Mouse (Mus musculus): ENCODE measurements around the gene Apobec1. TPM values are rescaled to one million over a fixed set of nuclear protein-coding genes. Genes with fewer than 3 reads are reported as not detected.
"Not testable (repeated sequence)": the region's sequence is repeated elsewhere in the genome, so short reads cannot be mapped to it uniquely, and the experiment has no call there.

The Apobec1 gene
- polyA plus RNA-seq, 1 experiment from 2014 or later: 1.7 TPM

DNA sequence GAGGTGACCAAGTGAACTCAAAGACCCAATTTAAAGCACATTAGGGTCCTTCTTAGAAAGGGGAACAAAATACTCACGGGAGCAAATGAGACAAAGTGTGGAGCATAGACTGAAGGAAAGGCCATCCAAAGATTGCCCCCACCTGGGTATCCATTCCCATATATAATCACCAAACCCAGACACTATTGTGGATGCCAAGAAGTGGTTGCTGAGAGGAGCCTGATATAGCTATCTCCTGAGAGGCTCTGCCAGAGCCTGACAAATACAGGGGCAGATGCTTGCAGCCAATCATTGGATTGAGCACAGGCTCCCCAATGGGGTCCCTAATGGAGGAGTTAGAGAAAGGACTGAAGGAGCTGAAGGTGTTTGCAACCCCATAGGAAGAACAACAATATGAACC lies 27.2 kb downstream of the Apobec1 start:
- not testable (repeated sequence) for H3K9me3 ChIP-seq; H3K36me3 ChIP-seq; ATAC-seq (ENCODE audit: insufficient number of reproducible peaks, insufficient read depth, low FRiP score, low TSS enrichment); H3K27me3 ChIP-seq; H3K4me2 ChIP-seq (replicated peaks); H3K27ac ChIP-seq; H3K9ac ChIP-seq; H3K4me1 ChIP-seq; H3K4me3 ChIP-seq
- whole genome bisulfite sequencing: 84% methylated on average over 1 of the region's 1 CpGs

DNA sequence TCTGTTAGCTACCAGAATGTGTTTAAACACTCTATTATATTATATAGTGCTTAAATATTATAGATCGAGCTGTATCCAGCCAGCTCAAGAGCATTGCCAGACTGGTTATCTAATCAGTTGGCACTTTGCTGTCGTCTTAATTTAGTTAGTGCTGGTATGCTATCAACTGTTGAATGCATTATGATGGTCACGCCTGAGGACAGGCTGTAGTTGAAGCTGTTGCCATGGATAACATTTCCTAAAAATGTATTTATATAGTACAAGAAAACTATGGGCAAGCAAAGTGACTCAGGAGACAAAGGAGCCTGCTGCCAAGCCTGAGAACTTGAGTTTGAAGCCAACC lies 30.7 kb downstream of the Apobec1 start:
- Histone ChIP-seq H3K36me3 (no peaks in the 10 kb centered on the region), H3K9ac (no peak overlapping the region), H3K4me1 (no peaks in the 10 kb centered on the region), H3K27me3 (no peaks in the 10 kb centered on the region), H3K9me3 (no peaks in the 10 kb centered on the region), H3K4me2 (replicated peaks) (no peak overlapping the region), H3K27ac (no peak overlapping the region), H3K4me3 (no peak overlapping the region)
- ATAC-seq (ENCODE audit: insufficient number of reproducible peaks, insufficient read depth, low FRiP score, low TSS enrichment): no peak
- WGBS: 84% methylated on average over 3 of the region's 3 CpGs

DNA sequence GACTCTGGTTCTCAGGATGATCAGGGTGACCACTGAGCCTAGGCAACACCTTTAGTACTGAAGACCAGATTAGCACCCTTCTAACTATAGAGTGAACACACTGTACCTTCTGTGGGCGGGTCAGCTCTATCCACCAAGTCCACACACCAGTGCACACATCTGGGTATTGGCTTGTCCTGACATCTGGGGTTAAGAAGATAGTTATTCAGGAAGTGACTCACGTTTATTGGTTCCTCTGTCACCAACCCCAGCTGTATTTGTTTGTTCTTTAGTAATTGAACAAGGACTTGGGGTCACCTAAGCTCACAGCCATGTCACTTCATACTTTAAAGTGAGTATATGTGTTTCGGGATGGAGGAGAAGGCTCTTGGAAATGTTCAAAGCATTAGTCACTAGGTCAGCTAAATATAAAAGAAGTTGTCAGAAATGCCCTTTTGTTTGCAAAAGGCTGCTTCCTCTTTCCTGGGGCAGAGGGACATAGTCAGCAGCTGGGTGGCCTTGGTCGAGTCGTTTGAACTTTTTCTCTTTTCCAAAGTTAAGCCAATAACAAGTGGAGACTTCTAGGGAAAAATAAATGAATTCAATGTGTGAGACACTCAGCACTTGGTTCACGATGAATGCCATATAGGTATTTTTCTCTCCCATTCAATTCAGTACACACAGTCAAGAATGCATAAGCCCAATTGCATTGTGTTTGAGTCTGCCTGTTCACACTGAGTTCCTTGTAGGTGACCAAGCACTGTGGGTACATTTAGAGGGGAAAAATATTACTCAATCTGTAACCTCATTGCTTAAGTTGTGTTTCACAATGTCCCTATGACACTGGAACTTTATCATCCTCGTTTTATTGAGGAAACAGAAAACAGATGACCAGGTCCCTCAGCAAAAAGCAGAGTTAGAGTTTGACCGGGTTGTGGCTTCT lies 31.3 kb downstream of the Apobec1 start:
- H3K4me2 ChIP-seq (replicated peaks): no peak overlapping the region
- H3K4me3 ChIP-seq: no peak overlapping the region
- WGBS: 57% methylated on average over 8 of the region's 8 CpGs
- no peaks in the 10 kb centered on the region for H3K27me3 ChIP-seq
- H3K9ac ChIP-seq: no peak overlapping the region
- no peaks in the 10 kb centered on the region for H3K9me3 ChIP-seq
- H3K4me1 ChIP-seq: no peaks in the 10 kb centered on the region
- ATAC-seq (ENCODE audit: insufficient number of reproducible peaks, insufficient read depth, low FRiP score, low TSS enrichment): no peak
- H3K27ac ChIP-seq: no peak overlapping the region
- no peaks in the 10 kb centered on the region for H3K36me3 ChIP-seq

DNA sequence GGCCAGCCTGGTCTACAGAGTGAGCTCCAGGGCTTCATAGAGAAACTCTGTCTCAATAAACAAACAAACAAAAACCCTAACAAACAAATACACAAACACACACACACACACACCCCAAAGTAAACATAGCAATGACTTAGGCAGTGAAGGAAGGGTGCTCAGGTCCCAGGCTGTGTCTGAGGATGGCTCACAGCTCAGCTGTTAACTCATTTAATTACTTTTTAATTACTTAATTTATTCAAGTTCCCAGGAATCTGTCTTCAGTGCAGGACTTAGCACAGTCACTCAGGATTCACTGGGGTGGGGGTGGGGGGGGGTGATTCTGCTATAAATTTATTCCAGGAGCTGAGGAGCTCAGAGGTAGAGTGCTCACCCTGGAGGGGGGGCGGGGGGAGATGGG lies 32.5 kb downstream of the Apobec1 start:
- Histone ChIP-seq H3K9ac (no peak overlapping the region), H3K27ac (no peak overlapping the region), H3K4me1 (no peaks in the 10 kb centered on the region), H3K9me3 (no peaks in the 10 kb centered on the region), H3K4me3 (no peak overlapping the region), H3K36me3 (no peaks in the 10 kb centered on the region), H3K4me2 (replicated peaks) (no peak overlapping the region), H3K27me3 (no peaks in the 10 kb centered on the region)
- WGBS: 50% methylated on average over 1 of the region's 1 CpGs
- ATAC-seq (ENCODE audit: insufficient number of reproducible peaks, insufficient read depth, low FRiP score, low TSS enrichment): no peak

DNA sequence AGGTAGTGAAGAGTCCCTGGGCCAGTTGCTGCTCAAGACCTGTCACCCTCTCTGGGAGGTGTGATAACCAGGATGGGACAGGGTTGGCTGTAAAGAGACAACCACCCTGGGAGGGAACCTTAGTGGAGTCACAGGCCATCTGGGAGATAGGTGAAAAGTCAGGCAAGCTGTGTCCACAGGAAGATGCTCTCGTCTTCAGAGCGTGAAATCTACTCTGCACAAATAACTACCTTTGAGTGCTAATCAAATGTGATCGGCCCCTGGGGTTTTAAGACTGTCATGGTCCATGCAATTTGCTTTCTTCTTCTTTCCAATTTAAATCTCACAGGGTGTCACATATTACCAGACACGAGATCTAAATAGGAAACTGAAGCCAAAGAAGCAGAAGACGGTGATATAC lies 33.1 kb downstream of the Apobec1 start:
- Histone ChIP-seq H3K36me3 (no peaks in the 10 kb centered on the region), H3K4me2 (replicated peaks) (no peak overlapping the region), H3K27me3 (no peaks in the 10 kb centered on the region), H3K27ac (no peak overlapping the region), H3K9me3 (no peaks in the 10 kb centered on the region), H3K9ac (no peak overlapping the region), H3K4me1 (no peaks in the 10 kb centered on the region), H3K4me3 (no peak overlapping the region)
- 65% methylated on average over 5 of the region's 5 CpGs for WGBS
- ATAC-seq (ENCODE audit: insufficient number of reproducible peaks, insufficient read depth, low FRiP score, low TSS enrichment): no peak

DNA sequence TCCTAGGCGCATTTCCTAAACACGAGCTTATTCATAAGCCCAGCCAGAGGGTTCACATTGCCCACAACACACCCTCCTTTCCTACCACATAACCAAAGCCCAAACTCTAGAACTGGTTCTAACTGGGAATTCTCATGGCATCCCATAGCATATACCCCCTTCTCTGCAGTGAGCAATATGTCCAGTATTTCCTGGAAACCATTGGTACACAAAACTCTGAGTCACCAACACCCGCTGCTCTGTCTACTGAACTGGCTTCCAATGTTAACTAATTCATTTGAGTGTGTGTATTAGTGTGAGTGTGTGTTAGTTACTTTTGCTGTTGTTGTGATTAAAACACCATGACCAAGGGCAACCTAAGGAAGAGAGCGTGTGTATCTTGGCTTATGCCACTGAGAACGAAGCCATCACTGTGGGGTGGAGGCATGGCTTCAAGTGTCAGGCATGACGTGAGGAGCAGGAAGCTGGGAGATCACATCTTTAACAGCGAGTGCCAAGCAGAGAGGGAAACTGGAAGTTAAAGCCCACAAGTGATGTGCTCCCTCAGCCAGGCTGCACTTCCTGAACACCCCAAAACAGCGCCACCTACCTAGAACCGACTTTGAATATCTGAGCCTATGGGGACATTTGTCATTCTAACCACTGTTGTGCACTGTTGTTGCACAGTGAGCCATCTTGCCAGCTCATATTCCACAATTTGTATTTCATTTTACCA lies 37.0 kb downstream of the Apobec1 start:
- no peaks in the 10 kb centered on the region for H3K9me3 ChIP-seq
- H3K36me3 ChIP-seq: no peaks in the 10 kb centered on the region
- H3K9ac ChIP-seq: no peak overlapping the region
- no peak overlapping the region for H3K4me2 ChIP-seq (replicated peaks)
- H3K27ac ChIP-seq: no peak overlapping the region
- WGBS: 90% methylated on average over 9 of the region's 9 CpGs
- no peak overlapping the region for H3K4me3 ChIP-seq
- no peak for ATAC-seq (ENCODE audit: insufficient number of reproducible peaks, insufficient read depth, low FRiP score, low TSS enrichment)
- H3K27me3 ChIP-seq: no peaks in the 10 kb centered on the region
- 0 out of 2 replicates have a peak, but pooled peaks cover 2% of the 10 kb centered on the region for H3K4me1 ChIP-seq

DNA sequence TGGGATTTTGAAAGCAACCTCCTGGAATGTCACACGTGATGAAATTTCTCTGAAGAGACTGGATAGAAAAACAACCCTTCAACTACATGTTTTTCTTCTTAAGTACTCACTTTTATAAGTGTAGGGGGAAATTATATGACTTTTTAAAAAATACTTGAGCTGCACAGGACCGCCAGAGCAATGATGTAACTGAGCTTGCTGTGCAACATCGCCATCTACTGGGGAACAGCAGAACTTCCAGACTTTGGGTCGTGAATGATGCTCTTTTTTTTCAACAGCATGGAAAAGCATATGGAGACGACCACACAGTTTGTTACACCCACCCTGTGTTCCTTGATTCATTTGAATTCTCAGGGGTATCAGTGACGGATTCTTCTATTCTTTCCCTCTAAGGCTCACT lies 39.8 kb downstream of the Apobec1 start:
- H3K9ac ChIP-seq: no peak overlapping the region
- no peaks in the 10 kb centered on the region for H3K27me3 ChIP-seq
- H3K27ac ChIP-seq: no peak overlapping the region
- no peak for ATAC-seq (ENCODE audit: insufficient number of reproducible peaks, insufficient read depth, low FRiP score, low TSS enrichment)
- no peak overlapping the region for H3K4me2 ChIP-seq (replicated peaks)
- H3K36me3 ChIP-seq: no peaks in the 10 kb centered on the region
- no peaks in the 10 kb centered on the region for H3K9me3 ChIP-seq
- WGBS: 4% methylated on average over 6 of the region's 6 CpGs
- 0 out of 2 replicates have a peak, but pooled peaks cover 2% of the 10 kb centered on the region for H3K4me1 ChIP-seq
- H3K4me3 ChIP-seq: no peak overlapping the region

DNA sequence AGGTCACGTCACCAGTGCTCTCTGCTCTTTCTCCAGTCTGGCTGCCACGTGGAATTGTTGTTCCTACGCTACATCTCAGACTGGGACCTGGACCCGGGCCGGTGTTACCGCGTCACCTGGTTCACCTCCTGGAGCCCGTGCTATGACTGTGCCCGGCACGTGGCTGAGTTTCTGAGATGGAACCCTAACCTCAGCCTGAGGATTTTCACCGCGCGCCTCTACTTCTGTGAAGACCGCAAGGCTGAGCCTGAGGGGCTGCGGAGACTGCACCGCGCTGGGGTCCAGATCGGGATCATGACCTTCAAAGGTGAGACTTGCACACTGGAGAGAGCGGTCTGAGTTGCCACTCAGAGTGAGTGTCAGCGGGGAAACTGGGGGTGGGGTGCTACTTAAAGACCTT lies 41.2 kb downstream of the Apobec1 start:
- no peak overlapping the region for H3K4me2 ChIP-seq (replicated peaks)
- no peak overlapping the region for H3K9ac ChIP-seq

DNA sequence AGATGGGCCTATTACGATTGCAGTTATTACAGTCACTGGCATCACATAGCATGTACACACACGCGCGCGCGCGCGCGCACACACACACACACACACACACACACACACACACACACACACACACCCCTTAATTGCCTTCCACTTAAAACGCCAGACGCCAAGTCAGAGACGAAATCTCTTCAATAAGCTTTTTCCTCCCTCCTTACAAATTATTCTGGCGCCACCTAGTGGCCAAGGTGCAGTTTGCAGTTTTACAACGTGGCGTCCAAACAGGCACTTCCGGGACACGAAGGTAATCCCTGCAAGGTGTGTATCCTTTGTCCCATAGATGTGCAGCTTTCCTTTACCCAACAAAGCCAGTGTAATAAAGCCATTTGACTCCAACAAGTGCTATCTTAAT lies 41.8 kb downstream of the Apobec1 start:
- Histone ChIP-seq H3K27ac (no peak overlapping the region), H3K36me3 (no peaks in the 10 kb centered on the region), H3K4me3 (0 out of 2 replicates have a peak overlapping the region, but pooled peaks have one; percentile 12), H3K27me3 (no peaks in the 10 kb centered on the region), H3K9me3 (no peaks in the 10 kb centered on the region), H3K4me2 (replicated peaks) (peak overlapping the region; percentile 45), H3K4me1 (peaks cover 2% of the 10 kb centered on the region; the same call in 1 of the 2 replicates), H3K9ac (no peak overlapping the region)
- 6% methylated on average over 17 of the region's 17 CpGs for WGBS
- ATAC-seq (ENCODE audit: insufficient number of reproducible peaks, insufficient read depth, low FRiP score, low TSS enrichment): no peak

More for the DNA sequence above, 41.2 kb downstream of the Apobec1 start:
- H3K4me3 ChIP-seq: 0 out of 2 replicates have a peak overlapping the region, but pooled peaks have one; percentile 12
- H3K9me3 ChIP-seq: no peaks in the 10 kb centered on the region
- whole genome bisulfite sequencing: 83% methylated on average over 20 of the region's 20 CpGs
- H3K36me3 ChIP-seq: no peaks in the 10 kb centered on the region
- ATAC-seq (ENCODE audit: insufficient number of reproducible peaks, insufficient read depth, low FRiP score, low TSS enrichment): 0 out of 2 replicates have a peak, but pooled peaks have one; percentile 39
- peaks cover 2% of the 10 kb centered on the region; the same call in 1 of the 2 replicates for H3K4me1 ChIP-seq
- H3K27me3 ChIP-seq: no peaks in the 10 kb centered on the region
- no peak overlapping the region for H3K27ac ChIP-seq

DNA sequence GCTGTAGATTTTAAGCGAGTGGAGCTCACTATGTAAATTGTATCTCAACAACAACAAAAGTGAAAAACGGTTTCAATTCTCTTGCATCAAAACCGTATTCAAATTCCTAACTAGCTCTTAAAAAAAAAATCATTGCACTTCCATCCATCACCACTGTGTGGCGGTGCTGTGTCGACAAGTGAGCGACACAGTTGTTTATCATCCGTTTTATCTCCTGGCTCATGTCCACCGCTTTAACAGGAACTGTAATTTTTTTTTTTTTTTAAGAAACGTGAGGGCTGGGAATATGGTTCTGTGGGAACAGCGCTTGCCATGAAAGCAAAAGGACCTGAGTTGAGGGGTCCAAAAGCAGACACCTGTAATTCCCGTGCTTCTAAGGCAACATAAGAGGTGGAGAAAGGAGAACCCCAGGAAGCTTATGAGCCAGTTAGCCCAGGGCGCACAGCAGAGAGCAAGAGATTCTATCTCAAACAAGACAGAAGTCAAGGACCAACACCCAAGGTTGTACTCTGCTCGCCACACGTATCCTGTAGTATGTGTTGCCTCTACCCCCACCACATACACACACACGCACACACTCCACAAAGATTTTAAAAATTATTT lies 45.2 kb downstream of the Apobec1 start:
- Histone ChIP-seq H3K9me3 (no peaks in the 10 kb centered on the region), H3K4me2 (replicated peaks) (peak overlapping the region; percentile 9; the same call in 1 of the 2 replicates), H3K4me1 (peaks cover 2% of the 10 kb centered on the region; the same call in 1 of the 2 replicates), H3K36me3 (no peaks in the 10 kb centered on the region), H3K9ac (no peak overlapping the region), H3K4me3 (no peak overlapping the region), H3K27me3 (no peaks in the 10 kb centered on the region), H3K27ac (no peak overlapping the region)
- no peak for ATAC-seq (ENCODE audit: insufficient number of reproducible peaks, insufficient read depth, low FRiP score, low TSS enrichment)
- WGBS: 24% methylated on average over 15 of the region's 15 CpGs

DNA sequence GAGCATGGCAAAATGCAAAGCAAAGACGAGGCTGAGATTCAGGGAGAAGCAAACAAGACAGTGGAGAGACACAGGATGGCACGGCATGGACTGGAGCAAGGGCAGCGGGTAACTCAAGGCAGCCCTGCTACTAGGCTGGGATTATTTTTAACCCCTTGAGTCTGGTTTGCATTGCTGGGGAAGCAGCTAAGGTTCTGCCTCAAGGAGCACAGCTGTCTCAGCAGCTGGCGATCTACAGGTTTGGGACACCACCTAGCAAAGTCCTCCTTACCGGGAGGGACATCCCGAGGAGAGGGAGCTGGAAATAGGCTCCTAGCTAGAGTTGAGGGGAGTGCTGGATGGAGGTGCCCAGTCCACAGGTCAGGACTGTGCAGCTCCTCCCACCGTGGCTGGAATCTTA lies 47.0 kb downstream of the Apobec1 start:
- H3K4me3 ChIP-seq: no peak overlapping the region
- H3K27ac ChIP-seq: no peak overlapping the region
- no peaks in the 10 kb centered on the region for H3K27me3 ChIP-seq
- H3K9ac ChIP-seq: no peak overlapping the region
- 42% methylated on average over 7 of the region's 7 CpGs for WGBS
- H3K36me3 ChIP-seq: no peaks in the 10 kb centered on the region
- peaks cover 1% of the 10 kb centered on the region; the same call in 1 of the 2 replicates for H3K4me1 ChIP-seq
- no peak overlapping the region for H3K4me2 ChIP-seq (replicated peaks)
- H3K9me3 ChIP-seq: no peaks in the 10 kb centered on the region
- ATAC-seq (ENCODE audit: insufficient number of reproducible peaks, insufficient read depth, low FRiP score, low TSS enrichment): no peak
